Mouse (Mus musculus): ENCODE measurements at regions not wholly inside any gene's neighbourhood (a gene's known extent, or its start where the extent isn't known, plus 50 kb on each side); places are given as distances from the start of the nearest gene placed in this dataset.

- H3K4me1 ChIP-seq (ENCODE audit: control insufficient read depth, insufficient read depth, low read length): no peaks in the 10 kb centered on the region
- no peak for TF ChIP-seq POLR2A (IDR thresholded peaks at IDR 0.05; ENCODE audit: borderline replicate concordance, extremely low read depth, insufficient read depth, insufficient read length)
- H3K27ac ChIP-seq (replicated peaks; ENCODE audit: low read depth, low read length): no peak overlapping the region
- WGBS: 87% methylated on average over 5 of the region's 5 CpGs
- DNase-seq (ENCODE audit: low spot score) (no peak), ATAC-seq (ENCODE audit: low FRiP score, low read depth) (peak; percentile 47; the same call in 1 of the 2 replicates)
- no peak overlapping the region for H3K9ac ChIP-seq (ENCODE audit: low read depth, low read length, severe bottlenecking)
- no peaks in the 10 kb centered on the region for H3K9me3 ChIP-seq (ENCODE audit: control insufficient read depth, low read length)
- H3K36me3 ChIP-seq (ENCODE audit: control insufficient read depth, insufficient read depth, low read length): no peaks in the 10 kb centered on the region
- no peaks in the 10 kb centered on the region for H3K27me3 ChIP-seq (ENCODE audit: control insufficient read depth, insufficient read depth, low read length)
- no peak overlapping the region for H3K4me3 ChIP-seq (replicated peaks; ENCODE audit: low read length)
- H3K4me2 ChIP-seq (replicated peaks; ENCODE audit: low read depth, low read length, severe bottlenecking): no peak overlapping the region
Measured at GRCm38 (mm10) chr17:68120230-68120629, 116.3 kb upstream of the Arhgap28 start.

- Histone ChIP-seq H3K4me2 (replicated peaks; ENCODE audit: low read depth, low read length, severe bottlenecking) (no peak overlapping the region), H3K9me3 (ENCODE audit: control insufficient read depth, low read length) (no peaks in the 10 kb centered on the region), H3K9ac (ENCODE audit: low read depth, low read length, severe bottlenecking) (no peak overlapping the region), H3K4me3 (replicated peaks; ENCODE audit: low read length) (no peak overlapping the region), H3K4me1 (ENCODE audit: control insufficient read depth, insufficient read depth, low read length) (no peaks in the 10 kb centered on the region), H3K27me3 (ENCODE audit: control insufficient read depth, insufficient read depth, low read length) (no peaks in the 10 kb centered on the region), H3K36me3 (ENCODE audit: control insufficient read depth, insufficient read depth, low read length) (no peaks in the 10 kb centered on the region), H3K27ac (replicated peaks; ENCODE audit: low read depth, low read length) (no peak overlapping the region)
- no peak for ATAC-seq (ENCODE audit: low FRiP score, low read depth)
- no peak for TF ChIP-seq POLR2A (IDR thresholded peaks at IDR 0.05; ENCODE audit: borderline replicate concordance, extremely low read depth, insufficient read depth, insufficient read length)
- no peak for DNase-seq (ENCODE audit: low spot score)
- WGBS: 75% methylated on average over 6 of the region's 6 CpGs
Measured at GRCm38 (mm10) chr17:68120744-68121143, 116.8 kb upstream of the Arhgap28 start.

GRCm38 (mm10) chr17:68134373-68134772 lies 130.5 kb upstream of the Arhgap28 start:
- no peaks in the 10 kb centered on the region for H3K9me3 ChIP-seq (ENCODE audit: control insufficient read depth, low read length)
- no peaks in the 10 kb centered on the region for H3K36me3 ChIP-seq (ENCODE audit: control insufficient read depth, insufficient read depth, low read length)
- 51% methylated on average over 10 of the region's 10 CpGs for WGBS
- no peak overlapping the region for H3K27ac ChIP-seq (replicated peaks; ENCODE audit: low read depth, low read length)
- H3K4me3 ChIP-seq (replicated peaks; ENCODE audit: low read length): no peak overlapping the region
- peaks cover 8% of the 10 kb centered on the region; the same call in 1 of the 2 replicates for H3K4me1 ChIP-seq (ENCODE audit: control insufficient read depth, insufficient read depth, low read length)
- no peak for ATAC-seq (ENCODE audit: low FRiP score, low read depth)
- no peaks in the 10 kb centered on the region for H3K27me3 ChIP-seq (ENCODE audit: control insufficient read depth, insufficient read depth, low read length)
- no peak for TF ChIP-seq POLR2A (IDR thresholded peaks at IDR 0.05; ENCODE audit: borderline replicate concordance, extremely low read depth, insufficient read depth, insufficient read length)
- H3K4me2 ChIP-seq (replicated peaks; ENCODE audit: low read depth, low read length, severe bottlenecking): no peak overlapping the region
- no peak overlapping the region for H3K9ac ChIP-seq (ENCODE audit: low read depth, low read length, severe bottlenecking)
- no peak for DNase-seq (ENCODE audit: low spot score)

- Histone ChIP-seq H3K36me3 (ENCODE audit: control insufficient read depth, insufficient read depth, low read length) (no peaks in the 10 kb centered on the region), H3K4me3 (replicated peaks; ENCODE audit: low read length) (no peak overlapping the region), H3K9ac (ENCODE audit: low read depth, low read length, severe bottlenecking) (no peak overlapping the region), H3K4me2 (replicated peaks; ENCODE audit: low read depth, low read length, severe bottlenecking) (no peak overlapping the region), H3K9me3 (ENCODE audit: control insufficient read depth, low read length) (no peaks in the 10 kb centered on the region), H3K27me3 (ENCODE audit: control insufficient read depth, insufficient read depth, low read length) (no peaks in the 10 kb centered on the region), H3K27ac (replicated peaks; ENCODE audit: low read depth, low read length) (no peak overlapping the region), H3K4me1 (ENCODE audit: control insufficient read depth, insufficient read depth, low read length) (peaks cover 5% of the 10 kb centered on the region; the same call in 1 of the 2 replicates)
- ATAC-seq (ENCODE audit: low FRiP score, low read depth) (no peak), DNase-seq (ENCODE audit: low spot score) (no peak)
- 50% methylated on average over 5 of the region's 5 CpGs for WGBS
- no peak for TF ChIP-seq POLR2A (IDR thresholded peaks at IDR 0.05; ENCODE audit: borderline replicate concordance, extremely low read depth, insufficient read depth, insufficient read length)
Measured at GRCm38 (mm10) chr17:68135436-68135835, 131.5 kb upstream of the Arhgap28 start.

GRCm38 (mm10) chr17:68143307-68143706 lies 130.3 kb upstream of the L3mbtl4 start:
- ATAC-seq (ENCODE audit: low FRiP score, low read depth): no peak

More at GRCm38 (mm10) chr17:68143307-68143706, 130.3 kb upstream of the L3mbtl4 start:
- no peak overlapping the region for H3K4me3 ChIP-seq (replicated peaks; ENCODE audit: low read length)
- H3K36me3 ChIP-seq (ENCODE audit: control insufficient read depth, insufficient read depth, low read length): no peaks in the 10 kb centered on the region
- no peak overlapping the region for H3K4me2 ChIP-seq (replicated peaks; ENCODE audit: low read depth, low read length, severe bottlenecking)
- 0 out of 2 replicates have a peak, but pooled peaks cover 4% of the 10 kb centered on the region for H3K9me3 ChIP-seq (ENCODE audit: control insufficient read depth, low read length)
- no peaks in the 10 kb centered on the region for H3K4me1 ChIP-seq (ENCODE audit: control insufficient read depth, insufficient read depth, low read length)
- H3K27ac ChIP-seq (replicated peaks; ENCODE audit: low read depth, low read length): no peak overlapping the region
- no peak for TF ChIP-seq POLR2A (IDR thresholded peaks at IDR 0.05; ENCODE audit: borderline replicate concordance, extremely low read depth, insufficient read depth, insufficient read length)
- H3K9ac ChIP-seq (ENCODE audit: low read depth, low read length, severe bottlenecking): no peak overlapping the region
- 86% methylated on average over 7 of the region's 7 CpGs for WGBS
- no peaks in the 10 kb centered on the region for H3K27me3 ChIP-seq (ENCODE audit: control insufficient read depth, insufficient read depth, low read length)
- no peak for DNase-seq (ENCODE audit: low spot score)

Data from limb, embryonic 14.5 days (tissue).